Mouse (Mus musculus) thymus, postnatal 4 days (tissue): ENCODE measurements at regions not wholly inside any gene's neighbourhood (a gene's known extent, or its start where the extent isn't known, plus 50 kb on each side); places are given as distances from the start of the nearest gene placed in this dataset.
A peak's percentile ranks its signal among the peaks of the same experiment; 100 is the strongest.

ENCODE experiments used
- DNase-seq: peaks from one replicate; pipeline ENCODE4 v3.0.0; 2021

DNA sequence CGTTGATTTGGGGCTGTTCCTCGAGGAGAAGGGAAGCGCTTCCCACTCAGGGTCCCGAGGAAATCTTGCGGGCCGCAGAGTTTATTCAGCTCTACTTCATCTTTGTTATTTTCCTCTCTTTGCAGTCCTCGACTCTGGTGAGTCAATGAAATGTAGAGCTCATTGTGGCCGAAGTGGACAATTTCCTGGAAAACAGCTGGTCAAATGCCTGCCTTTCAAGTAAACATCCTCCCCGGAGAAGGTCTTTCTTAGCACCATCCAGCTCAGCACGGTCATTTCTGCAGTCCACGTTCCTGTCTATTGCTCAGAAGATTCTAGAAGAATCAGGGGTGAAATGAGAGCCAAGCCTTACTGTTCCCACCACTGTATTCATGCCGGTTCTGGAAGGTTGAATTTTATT lies 133.0 kb downstream of the Bcas1 start:
- no peak for DNase-seq

- peak; percentile 50 for DNase-seq
Measured at GRCm38 (mm10) chr2:170291841-170292655, 135.6 kb downstream of the Bcas1 start.

- DNase-seq = no peak
Measured at GRCm38 (mm10) chr2:170289378-170289960, 138.2 kb downstream of the Bcas1 start.

DNA sequence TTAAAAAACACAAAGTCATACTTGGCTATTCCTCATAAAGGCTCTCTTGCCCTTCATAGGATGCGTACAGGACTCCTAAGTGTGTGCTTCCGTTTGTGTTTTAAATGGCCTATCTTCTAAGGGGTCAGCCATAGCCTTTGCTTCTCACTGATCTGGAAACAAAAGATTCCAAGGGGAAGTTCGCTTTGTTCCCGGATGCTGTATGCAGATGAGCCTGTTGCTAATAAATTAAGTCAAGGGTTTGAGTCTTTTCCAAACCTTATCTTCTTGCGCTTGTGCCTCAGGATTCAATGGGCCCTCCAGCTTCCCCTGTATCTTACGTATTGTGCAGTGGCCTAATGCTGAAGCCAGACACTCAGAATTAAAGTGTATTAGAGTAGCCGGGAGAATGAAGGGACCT lies 138.9 kb downstream of the Bcas1 start:
- DNase-seq = no peak

DNA sequence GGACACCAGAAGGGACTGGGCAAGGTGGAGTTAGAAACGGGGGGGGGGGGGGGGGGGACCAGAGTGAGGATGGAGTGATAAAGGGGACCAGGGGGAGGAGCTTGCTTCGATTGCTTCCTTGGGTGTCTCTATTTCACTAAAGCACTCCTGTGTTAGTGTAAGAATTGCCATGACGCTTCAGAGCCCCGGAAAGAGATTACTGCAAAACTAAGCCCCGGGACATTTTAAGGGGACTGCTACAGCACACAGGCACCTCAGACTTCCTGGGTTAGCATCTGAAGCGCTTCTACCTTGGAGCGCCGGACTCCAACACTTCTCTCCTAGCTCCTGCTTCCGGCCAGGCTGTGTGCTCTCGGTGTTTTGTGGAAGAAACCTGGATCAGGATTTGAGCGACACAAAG lies 139.4 kb downstream of the Bcas1 start:
- DNase-seq = peak; percentile 50

DNA sequence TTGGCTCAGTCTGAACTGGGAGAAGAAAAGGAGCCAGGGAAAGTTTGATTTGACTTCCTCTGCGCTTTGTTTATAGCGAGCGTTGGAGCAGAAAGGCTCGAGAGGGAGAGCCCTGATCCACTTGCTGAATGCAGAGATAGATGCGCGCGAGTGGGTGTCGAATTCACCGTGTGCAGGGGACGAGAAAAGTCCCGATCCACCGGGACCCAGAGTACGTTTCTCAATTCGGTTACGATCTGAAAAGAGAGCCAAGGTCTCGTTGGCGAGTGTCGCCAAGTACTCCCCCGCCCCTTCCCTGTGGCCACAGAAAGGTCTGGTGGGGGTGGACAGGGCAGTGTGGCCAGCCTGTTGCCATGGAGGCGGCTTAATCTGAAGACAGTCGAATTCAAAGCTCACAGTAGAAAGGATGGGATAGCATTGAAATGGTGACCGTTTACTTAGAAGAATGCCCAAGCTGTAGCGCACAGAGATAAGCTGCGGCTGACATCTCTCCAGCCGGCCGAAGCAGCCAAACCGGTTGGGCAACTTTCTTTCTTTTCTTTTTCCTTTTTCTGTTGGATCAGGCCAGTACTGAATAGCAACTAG lies 139.5 kb upstream of the Zfp217 start:
- peak; percentile 32 for DNase-seq

DNA sequence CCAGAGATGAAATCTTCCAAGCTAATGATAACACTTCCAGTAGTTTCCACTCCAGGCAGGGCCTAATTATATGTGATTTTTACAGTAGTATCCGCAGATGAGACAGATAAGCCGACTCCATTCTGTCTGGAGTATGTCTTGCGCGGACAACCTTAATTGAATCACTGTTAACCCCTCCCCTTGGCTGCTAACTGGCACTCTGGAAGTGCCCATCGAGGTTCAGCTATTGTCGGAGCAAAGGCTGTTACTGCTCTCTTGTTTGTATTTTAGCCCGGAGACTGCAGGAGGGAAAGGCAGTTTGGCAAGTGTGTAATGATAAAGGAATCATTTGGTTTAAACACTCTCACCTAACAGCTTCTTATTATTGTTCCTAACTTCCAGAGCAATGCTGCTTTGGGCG lies 138.9 kb upstream of the Zfp217 start:
- DNase-seq = no peak

DNA sequence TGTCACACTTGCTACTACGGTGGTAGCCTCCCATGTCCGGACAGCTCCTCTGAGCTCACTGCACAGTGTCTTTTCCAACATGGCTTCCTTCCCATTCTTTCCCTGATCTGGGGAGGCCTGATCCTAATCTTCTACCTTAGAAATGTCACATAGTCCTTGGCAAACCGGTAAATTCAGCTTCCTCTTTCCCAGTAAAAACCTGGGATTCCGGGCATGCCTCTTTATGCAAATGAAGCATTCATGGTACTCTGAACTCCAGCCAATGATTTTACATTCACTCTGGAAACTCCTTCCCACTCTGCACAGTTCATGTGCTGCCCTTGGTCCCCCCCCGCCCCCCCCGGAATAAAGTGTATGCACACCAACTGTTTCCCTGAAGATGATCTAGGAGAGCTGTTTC lies 134.6 kb upstream of the Zfp217 start:
- DNase-seq = no peak

GRCm38 (mm10) chr2:170281311-170282008 lies 133.6 kb upstream of the Zfp217 start:
- no peak for DNase-seq

GRCm38 (mm10) chr2:170280733-170281132 lies 132.8 kb upstream of the Zfp217 start:
- DNase-seq = peak; percentile 57

DNA sequence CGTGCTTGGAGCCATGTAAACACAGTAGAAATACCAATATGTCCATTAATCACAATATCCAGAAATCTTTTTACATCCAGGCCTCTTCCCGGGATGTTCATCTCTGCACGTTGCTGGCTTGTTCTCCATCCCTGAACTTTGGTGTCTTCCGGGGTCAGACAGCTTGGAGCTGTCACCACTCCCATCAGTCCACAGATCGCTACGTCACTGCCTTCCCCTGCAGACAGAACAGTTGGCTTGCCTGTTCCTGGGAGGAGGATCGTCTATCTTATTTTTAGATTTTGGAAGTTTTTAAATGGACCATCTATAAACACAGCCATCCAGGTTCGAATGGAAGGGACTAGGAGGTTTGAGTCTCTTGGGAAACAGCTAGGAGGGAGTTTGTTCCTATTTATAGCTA lies 130.0 kb upstream of the Zfp217 start:
- DNase-seq = no peak

GRCm38 (mm10) chr2:170277182-170277767 lies 129.4 kb upstream of the Zfp217 start:
- no peak for DNase-seq

DNA sequence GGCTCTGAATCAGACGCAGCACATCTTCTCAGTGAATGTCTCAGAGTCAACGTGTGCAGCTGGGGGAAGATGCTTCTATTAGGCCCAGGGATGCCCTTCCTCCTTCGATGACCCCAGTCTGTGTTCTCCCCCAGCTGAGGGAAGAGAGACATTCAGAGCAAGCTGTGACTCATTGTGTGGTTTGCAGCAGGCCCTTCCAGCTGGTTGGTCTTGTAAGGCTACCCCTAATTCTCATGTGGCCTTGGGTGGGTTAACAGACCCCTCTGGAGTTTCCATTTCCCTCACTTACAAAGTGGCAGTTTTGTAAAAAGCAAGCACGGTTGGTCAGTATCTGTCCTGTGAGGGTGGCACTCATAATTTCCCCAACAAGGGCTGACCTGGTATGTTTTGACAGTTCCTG lies 127.8 kb upstream of the Zfp217 start:
- no peak for DNase-seq

GRCm38 (mm10) chr2:170269926-170270577 lies 122.1 kb upstream of the Zfp217 start:
- no peak for DNase-seq

- DNase-seq = no peak
Measured at GRCm38 (mm10) chr2:170268080-170268479, 120.2 kb upstream of the Zfp217 start.

DNA sequence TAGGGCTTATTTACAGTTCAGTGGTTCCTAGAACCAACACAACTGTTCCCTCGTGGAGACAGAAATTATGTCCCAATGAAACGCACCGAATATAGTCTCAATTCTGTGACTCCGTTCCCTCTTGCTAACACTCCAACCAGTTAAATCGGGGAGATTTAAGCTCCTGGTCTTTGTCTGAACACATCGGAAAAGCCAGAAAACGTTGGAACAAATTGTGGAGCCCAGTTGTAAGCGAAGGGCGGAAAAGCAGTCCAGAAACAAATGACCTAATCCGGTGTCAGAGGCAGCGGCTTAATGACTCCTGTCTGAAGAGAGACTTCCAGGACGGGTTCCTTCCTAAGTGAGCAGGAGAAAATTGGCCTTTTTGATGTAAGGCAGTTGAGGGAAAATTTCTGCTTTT lies 119.2 kb upstream of the Zfp217 start:
- no peak for DNase-seq

- peak; percentile 74 for DNase-seq
Measured at GRCm38 (mm10) chr2:170266407-170267101, 118.7 kb upstream of the Zfp217 start.

GRCm38 (mm10) chr2:170263594-170263993 lies 115.7 kb upstream of the Zfp217 start:
- no peak for DNase-seq

- no peak for DNase-seq
Measured at GRCm38 (mm10) chr2:170261191-170261590, 113.3 kb upstream of the Zfp217 start.

- no peak for DNase-seq
Measured at GRCm38 (mm10) chr2:170259662-170260457, 112.0 kb upstream of the Zfp217 start.

DNA sequence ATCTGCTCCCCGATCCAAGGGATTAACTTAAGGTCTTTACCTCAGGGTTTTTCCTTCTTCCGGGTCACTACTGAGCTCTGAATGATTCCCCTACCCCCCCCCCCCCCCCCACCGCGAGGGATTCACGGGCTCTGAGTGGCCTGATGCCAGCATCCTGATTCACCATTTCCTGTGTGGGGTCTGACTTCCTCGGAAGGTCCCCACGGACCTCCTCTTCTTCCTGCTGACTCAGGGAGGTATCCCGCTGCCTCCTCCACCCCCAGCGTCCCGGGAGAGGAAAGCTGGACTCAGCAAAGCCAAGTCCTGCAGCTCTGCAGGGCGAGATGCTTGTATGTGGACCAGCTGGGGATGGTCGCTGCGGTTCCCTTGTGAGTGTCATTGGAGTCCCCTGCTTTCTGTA lies 110.5 kb upstream of the Zfp217 start:
- DNase-seq = no peak
